Mouse (Mus musculus) WW6 (cell line): ENCODE measurements at regions not wholly inside any gene's neighbourhood (a gene's known extent, or its start where the extent isn't known, plus 50 kb on each side); places are given as distances from the start of the nearest gene placed in this dataset.

Source experiments
- DNase-seq: peaks from one replicate; pipeline ENCODE4 v3.0.0-alpha.2; 2013; ENCODE audit warnings: low read depth, low spot score

DNA sequence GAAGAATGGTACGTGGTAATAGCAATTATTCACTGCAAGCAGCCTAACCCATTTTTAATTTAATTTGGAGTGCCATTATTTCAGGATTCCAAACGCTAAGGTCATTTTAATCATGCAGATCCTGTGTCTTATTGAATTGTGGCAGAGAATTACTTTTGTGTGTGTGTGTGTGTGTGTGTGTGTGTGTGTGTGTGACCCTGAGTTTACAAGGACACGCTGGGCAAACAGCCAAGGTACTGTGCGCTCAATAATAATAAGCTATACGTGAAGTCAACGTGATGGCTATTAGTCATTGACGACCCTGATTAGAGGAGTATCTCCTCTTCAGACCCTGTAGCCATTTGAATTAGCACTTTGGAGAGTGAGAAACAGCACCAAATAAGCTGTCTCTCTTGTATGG, 144.1 kb downstream of the Klf7 start:
- DNase-seq: no peak

DNA sequence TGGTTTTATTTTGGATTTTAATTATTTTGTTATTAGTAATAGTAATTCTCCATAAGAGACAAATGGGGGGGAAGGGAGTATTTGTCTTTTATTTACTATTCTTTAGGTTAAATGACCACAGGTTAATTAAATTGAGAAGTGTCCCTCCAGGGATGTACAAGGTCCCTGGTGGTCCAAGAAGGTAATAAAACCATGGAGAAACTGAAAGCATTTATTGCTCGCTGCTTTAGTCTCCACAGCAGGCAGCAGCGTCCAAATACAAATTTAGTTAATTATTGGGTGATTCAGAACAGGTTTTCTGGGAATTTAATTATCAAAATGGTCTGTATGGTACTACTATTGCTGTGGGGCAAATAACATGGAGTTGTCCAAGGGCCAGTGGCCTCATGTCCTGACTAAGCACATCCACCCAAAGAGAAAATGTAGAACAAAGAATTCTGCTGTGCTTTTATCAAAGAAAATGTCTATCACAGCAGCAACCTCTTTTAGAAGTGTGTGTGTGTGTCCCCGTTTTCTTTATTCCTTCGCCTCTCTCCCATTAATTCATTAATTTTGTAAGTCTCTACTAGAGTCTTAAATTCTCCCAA, 144.7 kb downstream of the Klf7 start:
- no peak for DNase-seq

DNA sequence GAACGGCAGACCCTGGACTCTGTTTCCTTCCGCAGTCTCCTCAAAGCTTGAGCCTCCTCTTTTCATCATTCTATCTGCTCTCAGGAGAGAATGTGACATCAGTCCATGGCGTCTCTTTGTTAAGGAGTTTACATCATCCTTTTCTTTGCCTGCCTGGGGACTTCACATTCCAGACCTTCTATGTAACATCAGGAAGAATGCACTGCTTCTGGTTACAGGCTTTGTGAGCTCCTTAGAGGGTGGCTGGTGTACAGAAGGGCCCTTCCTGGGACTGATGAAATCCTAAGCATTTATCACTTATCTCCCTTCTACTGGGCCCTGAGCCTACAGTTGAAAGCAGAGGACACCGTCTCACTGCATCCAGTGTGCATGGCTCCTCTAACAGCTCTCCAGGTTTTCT, 145.2 kb downstream of the Klf7 start:
- no peak for DNase-seq

DNA sequence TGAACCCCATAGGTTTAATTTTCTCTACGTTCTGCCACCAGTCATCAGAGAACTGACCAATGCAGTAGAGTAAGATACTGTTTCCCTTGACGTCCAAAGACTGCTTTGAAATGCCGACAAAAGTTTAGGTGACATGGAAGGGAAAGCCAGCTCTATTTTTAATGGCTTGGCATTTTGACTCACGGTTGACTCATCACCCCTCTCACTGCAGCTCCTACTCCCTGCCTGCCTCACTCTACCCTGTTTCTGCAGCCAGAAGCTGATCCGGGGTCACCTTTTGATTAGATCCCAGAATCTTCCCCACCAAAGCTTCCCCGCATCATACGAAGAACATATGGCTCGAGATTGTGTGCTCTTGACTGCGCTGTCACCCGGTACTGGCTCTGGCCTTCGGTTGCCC, 154.2 kb downstream of the Klf7 start:
- DNase-seq: no peak

DNA sequence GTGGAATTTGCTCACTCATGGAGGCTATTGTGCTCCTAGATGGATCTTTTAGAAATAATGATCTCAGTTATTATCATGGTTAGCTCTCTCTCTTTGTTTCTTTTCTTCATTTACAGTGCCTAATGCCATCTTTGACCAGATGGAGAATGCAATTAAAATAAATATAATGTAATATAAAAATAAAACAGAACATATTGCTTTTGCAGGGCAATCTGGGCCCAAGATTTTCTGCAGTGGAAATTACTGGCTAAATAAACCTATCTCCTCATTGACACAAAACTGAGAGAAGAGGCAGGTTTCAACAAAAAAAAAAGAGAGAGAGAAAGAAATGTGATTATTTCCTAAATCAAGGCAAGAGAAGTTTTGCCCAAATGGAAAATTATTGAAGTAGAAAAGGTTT, 156.6 kb downstream of the Klf7 start:
- DNase-seq: no peak

DNA sequence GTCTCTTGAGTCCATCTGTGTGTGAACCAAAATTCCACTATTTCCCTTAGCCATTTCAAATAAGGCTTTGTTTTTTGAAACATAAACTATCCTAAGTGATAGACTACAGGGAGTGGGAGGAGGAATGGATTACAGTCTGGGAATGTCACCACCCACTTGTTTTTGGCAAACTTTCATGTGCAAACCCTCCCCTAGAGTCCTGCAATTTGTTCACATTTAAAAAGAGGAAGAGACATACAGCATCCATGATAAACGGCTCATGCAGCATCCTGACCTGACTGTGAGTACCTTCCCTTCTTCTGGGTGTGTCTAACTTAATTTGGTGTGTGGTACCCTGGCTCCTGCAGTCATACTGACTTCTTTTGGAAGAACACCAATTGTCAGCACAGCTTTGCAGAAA, 157.6 kb downstream of the Klf7 start:
- DNase-seq: no peak

DNA sequence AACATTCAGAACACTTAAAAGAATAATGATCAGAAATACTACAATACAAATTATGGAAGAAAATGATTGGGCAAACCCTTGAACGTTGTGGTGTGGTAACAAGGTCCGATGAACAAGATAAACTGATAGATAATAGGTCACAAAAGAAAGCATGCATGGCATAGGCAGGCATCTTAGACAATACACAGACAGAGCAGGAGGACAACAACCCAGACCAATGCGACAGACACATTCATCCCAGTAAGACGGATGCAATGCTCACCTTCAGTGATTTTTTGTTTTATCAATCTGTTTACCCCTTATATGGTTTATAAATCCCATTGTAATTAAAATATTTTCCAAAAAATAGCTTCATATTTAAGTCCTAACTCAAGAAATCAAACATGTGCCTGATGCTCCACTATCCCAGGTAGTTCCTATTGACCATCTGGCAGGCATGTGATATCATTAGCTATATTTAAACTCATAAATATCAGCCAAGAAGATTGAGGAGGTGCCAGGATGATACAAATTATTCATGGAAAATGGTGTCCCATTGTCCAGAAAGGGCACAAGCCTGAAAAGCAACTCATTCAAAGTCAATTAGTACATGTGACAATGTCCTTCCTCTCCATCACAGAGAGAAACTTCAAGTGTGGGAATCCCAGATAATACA, 166.3 kb downstream of the Klf7 start:
- DNase-seq: no peak

DNA sequence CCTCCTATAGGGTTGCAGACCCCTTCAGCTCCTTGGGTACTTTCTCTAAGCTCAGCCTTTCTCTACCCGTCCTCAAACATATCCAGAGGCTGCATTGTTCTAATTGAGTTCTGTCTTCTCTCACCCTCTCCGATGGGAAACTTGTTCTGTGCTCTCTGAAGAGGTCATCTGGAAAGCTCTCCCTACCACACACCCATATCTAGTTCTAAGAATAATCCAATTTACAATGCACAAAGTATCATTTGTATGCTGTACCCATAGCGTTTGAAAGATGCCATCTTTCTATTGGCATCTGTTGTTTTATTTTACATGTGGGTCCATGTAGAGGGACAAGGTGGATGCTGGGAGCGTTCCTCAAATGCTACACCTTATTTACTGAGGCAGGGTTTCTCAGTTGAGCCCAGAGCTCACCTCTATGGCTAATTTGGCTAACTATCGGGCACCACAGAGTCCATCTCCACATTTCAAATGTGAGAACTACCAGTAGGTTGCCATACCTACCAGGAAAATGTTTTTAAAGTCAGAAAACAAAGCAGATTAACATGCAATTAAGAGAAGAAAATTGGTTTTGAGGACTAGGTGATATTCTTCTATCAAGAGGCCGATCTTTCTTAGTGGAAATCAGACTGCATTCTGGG, 167.1 kb downstream of the Klf7 start:
- DNase-seq: no peak

DNA sequence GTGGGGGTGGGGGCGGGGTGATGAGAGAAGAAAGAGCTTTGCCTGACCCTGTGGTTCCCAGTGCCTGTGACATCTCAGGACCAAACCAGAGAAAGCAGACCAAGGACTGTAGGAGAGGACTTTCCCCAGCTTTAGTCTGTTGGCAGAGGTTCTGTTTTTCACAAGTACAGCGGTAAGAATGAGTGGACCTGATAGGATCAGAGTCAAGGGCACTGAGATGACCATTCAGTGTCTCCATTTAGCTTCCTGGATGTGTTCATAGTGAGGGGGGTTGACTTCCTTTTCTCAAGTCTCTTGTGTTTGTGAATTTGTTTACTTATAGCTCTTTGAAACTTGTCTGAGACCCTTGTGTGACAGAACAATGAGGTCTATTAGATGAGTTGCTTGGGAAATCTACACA, 167.9 kb downstream of the Klf7 start:
- no peak for DNase-seq

DNA sequence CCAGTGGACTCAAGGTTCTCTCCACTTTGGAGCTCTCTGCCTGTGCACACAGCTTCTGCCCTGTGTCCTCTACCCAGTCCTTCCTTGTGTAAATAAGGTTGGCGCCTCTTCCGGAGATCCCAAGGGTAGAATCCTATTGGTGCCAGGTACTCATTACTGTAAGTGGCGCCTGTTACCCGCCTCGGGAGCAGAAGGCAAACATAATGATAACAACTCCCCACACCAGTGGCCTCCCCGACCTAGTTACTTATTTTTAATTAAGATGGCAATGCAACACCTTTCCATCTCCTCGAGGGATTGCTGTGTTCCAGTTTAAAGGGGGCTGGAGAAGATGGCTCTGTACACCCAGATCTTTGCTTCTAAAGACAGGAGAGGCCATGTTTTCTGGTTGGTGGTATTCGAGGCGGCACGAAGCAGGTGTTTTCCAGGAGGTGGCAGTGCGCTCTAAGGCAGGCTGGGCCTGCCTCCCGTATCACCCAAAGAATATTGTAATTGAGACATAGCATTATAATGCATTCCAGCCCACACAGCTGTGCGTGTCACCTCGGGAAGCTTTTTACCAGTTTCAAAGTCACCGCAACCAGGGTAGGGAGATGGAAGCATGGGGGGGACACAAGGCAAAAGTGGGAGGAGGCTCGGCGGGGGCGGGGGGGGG, 168.7 kb downstream of the Klf7 start:
- DNase-seq: peak; percentile 16

DNA sequence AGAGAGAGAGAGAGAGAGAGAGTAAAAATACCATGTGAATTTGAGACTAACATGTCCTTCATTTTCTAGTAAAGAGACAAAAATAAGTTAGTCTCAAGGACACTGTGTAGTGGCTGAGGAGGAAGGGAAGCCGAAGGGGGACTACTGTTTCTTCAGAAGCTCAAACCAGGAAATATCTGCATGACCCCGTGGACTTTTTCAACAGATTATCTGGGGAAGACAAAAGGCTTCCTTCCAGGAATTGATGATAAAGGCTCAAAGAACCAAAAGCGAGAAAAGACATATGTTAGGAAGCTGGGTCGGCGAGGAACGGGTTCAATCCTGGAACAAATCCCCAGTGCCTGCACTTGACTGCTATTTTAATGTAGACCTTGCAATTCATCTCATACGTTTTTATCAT, 170.4 kb downstream of the Klf7 start:
- DNase-seq: no peak

DNA sequence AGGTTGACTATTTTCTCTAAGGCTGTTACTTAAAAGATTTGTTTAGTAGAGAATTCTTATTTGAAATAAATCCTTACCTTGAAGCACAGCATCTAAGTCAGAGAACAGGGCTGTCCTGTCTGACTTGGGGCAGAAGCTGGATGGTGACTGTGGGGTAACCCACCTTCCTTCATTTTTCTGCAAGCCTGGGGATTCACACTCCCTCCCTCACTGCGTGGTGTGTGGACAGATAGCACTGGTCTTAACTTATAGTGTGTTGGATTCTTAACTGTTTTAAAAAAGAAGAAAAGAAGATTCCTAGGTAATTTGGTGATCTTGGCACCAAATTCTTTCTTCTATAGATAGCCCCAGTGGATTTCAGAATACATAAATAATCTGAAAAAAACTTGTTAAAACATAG, 174.8 kb downstream of the Klf7 start:
- DNase-seq: no peak

DNA sequence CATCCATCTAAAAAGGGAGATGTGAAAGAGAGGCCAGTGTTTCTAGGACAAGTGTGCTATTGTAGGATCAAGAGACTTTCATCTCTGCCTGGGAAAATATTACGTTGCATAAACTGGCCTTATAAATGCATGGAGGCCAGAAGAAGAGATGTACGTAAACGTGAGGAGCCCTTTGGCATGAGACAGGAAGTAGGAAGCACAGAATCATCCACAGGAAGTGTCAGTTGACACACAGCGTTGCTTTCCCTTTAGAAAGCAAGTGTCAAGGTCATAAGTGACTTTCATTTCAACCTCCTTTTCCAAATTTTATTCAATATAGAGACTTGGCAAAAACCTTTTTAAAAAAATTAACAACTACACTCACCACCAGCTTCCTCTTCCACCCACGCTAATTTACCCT, 175.2 kb downstream of the Klf7 start:
- DNase-seq: no peak

DNA sequence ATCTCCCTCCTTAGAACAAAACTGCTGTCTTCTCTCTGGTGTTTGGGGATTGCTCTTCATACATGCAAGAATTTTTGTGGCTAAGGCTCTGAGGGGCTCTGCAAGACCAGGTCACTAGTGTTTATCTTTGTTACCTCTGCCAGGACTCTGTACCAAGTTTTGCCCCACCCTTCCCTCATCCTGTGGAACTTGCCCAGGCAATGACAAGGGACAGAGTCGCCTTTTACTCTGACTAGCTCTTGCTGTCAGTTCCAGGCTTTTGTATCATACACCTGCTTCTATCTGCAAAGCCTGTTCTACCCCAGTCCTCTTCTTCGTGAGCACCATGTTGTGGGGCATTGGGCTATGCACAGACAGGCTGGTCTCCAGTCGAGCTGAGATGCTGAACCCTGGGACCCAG, 175.7 kb upstream of the 4933402D24Rik start:
- DNase-seq: no peak

DNA sequence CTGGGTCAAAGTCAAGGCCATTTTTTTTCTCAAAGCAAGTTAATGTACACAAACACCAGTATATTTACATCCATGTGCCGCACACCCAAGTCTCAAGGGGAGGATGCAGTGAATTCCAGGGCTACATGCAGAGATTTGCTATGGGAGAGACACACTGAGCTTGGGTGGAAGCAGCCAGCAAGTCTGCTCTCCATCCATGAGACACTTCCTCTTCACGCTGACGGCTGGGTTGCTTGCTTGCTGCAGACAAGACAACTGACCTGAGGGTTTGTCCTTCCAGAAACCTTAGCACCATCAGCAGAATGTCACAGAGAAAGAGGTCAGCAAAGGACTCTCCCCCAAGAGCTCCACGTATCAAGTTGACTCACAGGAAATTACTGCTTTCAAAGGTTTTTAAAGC, 169.3 kb upstream of the 4933402D24Rik start:
- no peak for DNase-seq

DNA sequence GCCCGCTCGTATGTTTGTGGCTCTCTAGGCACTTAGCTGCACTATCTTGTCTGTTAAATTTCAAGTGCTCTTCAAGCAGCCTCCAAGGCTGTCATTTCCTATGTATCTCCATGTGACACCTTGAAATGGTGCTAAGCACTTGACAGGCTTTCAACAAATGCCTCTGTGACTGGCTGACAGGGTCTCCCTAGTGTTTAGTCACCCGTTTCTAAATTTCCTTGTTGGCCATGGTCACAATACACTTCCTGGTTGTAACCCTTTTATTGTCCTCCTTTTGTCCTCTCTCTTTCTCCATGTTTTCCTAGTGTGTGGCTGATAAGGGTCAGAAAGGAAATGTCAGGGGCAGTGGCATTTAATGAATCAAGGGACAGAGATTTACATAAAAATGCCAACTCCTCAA, 168.4 kb upstream of the 4933402D24Rik start:
- DNase-seq: no peak

DNA sequence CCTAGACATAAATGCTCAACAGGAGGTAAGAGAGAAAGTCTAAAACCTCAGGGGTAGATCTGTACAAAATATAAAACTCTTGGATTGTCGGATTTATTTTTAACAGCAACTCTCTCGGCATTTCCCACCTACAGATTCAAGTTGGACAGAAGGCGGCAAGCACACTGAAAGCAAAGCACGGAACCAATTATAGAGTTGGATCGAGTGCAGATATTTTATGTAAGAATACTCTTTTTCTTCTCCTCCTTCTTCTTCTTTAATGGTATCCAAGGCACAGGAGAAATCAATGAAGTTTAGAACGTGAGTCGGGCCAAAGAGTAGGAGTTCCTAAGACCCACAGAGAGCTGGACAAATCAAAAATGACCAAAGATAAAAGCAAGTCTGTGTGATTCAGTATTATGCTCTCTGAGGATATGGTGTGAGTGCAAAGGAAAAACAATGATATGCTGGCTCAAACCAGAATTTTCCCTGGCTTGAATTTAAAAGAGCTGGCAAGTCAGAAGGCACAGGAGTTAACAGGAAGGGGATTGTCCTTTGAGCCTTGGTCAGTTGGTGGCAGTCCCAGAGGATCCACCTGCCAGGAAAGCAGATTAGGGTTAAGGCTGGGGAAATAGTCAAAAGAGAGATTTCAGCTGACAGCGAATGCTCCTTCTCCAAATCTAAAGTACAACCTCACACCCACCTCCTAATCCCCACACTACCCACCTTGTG, 165.7 kb upstream of the 4933402D24Rik start:
- DNase-seq: no peak

DNA sequence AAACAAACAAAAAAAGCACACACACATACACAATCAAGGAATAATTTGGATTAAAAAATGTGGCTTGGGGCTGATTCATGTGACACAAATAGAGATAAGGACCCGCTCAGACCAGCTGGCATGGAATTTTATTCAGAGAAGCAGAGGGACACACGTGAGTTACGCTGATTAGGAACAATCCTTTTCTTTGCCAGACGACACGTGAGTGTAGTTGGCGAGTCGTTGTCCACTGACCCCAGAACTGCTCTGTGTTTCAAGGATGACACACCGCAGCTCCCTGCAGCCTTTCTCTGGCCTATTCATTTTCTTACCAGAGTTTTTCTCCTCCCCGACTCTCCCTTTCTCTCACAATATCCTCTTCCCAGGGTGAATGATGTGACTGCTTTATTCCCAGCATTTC, 163.4 kb upstream of the 4933402D24Rik start:
- DNase-seq: no peak

DNA sequence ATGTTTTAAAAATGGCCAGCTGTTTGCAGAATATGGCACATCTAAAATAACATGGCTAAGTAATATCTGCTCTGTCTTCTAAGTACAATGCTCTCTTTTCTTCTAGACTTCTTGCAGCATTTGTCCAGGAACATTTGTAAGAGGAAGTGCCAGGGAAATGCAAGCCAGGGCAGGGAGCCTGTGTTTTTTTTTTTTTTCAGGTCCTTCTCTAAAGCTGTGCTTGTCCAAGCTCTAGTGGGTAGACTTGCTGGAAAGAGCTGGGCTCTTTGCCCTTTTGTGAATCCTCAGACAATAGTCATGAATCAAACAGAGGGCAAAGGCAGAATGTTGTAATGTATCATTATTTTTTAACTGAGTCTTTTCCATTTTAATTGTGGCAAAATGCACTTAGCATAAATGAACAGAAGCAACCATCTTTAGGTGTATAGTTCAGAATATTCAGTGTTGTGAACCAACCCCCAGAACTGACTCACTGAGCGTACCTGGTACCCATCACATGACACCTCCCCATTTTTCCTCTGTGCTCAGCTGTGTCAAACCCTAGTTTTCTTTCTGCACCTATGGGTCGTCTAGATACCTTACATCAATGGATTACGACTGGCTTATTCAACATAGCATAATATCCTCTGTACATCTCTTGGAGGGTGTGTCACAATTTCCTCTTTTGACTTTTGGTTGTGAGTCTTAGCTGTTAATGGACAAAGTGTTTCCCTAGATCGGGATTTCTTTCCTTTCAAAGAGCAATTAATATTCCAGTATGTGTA, 160.5 kb upstream of the 4933402D24Rik start:
- DNase-seq: no peak

DNA sequence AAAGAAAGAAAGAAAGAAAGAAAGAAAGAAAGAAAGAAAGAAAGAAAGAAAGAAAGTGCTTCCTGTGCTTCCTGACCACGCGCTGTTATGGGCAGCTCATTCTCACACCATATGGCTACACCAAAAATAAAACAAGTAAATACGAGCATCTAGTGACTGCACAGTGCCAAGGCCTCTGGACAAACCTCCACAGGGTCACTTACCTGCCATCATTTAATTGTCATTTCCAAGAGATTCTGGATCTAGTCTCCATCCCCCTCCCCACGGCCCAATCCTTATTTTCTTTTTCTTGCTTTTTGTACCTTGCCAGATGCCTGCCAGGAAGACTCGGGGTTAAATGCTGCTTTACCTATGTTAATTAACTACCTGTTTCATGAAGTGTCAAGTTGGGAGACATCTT, 159.8 kb upstream of the 4933402D24Rik start:
- DNase-seq: no peak

DNA sequence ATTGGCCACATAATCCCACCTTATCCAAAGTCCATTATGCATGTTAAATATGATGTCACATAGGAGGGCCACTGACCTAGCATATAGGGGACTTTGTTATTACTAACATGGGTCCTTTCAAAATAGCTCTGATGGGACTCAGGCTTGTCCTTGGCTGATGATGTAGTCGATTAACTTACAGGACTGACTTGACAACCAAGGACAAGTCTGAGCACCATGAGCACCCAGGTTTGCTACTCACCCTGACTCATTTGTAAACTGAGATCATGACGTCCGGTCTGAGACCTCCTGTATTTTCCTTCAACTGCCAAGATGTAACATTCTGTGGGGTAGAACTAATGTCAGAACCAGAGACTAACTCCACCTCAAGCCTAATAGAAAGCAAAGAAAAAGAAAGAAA, 159.3 kb upstream of the 4933402D24Rik start:
- DNase-seq: no peak
